Mouse (Mus musculus) testis, adult 2 months (tissue): ENCODE measurements at regions not wholly inside any gene's neighbourhood (a gene's known extent, or its start where the extent isn't known, plus 50 kb on each side); places are given as distances from the start of the nearest gene placed in this dataset.

ENCODE experiments used
- CTCF ChIP-seq: fragments of 200-500 bp; IDR thresholded peaks from 2 replicates; pipeline ENCODE4 v1.5.1; 2012; ENCODE audit warnings: low read depth, mild to moderate bottlenecking, inconsistent platforms, low read length, moderate library complexity; ENCODE audit not compliant: control insufficient read depth, insufficient read depth, insufficient replicate concordance
- POLR2A ChIP-seq: fragments of 200-500 bp; IDR thresholded peaks from 2 replicates; pipeline ENCODE4 v1.6.1; 2012; ENCODE audit warnings: low read depth, mild to moderate bottlenecking, inconsistent platforms, low read length, moderate library complexity; ENCODE audit not compliant: control insufficient read depth

DNA sequence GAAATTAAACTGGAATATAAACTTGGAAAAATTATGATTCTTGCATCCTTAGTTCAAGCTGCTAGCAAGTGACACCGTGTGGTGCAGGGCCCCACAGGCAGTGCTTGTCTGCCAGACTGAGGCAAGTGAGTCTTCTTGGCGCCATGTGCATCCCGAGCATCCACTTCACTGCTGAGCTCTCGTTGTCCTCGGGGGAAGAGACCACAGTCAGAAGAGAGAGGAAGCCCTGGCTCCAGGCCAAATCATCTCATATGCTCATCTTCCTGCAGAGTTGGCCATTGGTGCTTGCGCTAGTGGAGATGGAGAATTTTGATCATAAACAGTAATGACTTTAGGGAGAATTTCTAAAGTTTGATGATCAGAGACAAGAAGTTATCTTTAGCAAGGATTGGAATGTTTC, 177.0 kb upstream of the Plpp4 start:
- TF ChIP-seq CTCF = no peak
- TF ChIP-seq POLR2A = no peak
